Mouse (Mus musculus): Measurements from ENCODE around the gene Nek9. TPM values are rescaled to one million over a fixed set of nuclear protein-coding genes. Genes with fewer than 3 reads are reported as not detected.

The Nek9 gene
- polyA plus RNA-seq, 1 experiment from 2014 or later, result 13.2 TPM

DNA sequence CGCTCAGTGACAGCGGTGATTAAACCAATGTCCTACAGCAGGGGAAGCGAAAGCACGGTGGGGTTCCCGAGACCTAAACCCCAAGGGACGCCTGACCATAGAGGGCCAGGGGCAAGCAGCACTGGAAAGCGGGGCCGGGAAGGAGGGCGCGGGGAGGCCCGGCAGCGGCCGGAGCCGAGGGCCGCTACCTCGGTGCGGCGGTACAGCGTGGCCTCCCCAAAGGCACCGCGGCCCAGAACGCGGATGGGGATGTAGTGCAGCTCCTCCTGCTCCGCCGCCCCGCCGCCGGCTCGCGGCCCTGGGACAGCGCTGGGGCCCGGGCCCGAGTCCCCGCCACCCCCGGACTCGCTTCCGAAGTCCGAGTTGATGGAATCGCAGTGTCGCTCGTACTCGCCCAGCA is 347 bp downstream of the Nek9 start:
- ATAC-seq, result peak; percentile 63
- peak overlapping the region; percentile 85 for H3K27ac ChIP-seq (ENCODE audit: low read length)
- peak overlapping the region; percentile 97 for H3K4me3 ChIP-seq (replicated peaks; ENCODE audit: low read length)
- H3K27me3 ChIP-seq (replicated peaks; ENCODE audit: control insufficient read depth, insufficient read depth, low read length), result no peaks in the 10 kb centered on the region
- no peaks in the 10 kb centered on the region for H3K9me3 ChIP-seq (ENCODE audit: control insufficient read depth, low read length)
- peaks cover 12% of the 10 kb centered on the region for H3K4me1 ChIP-seq (replicated peaks; ENCODE audit: control insufficient read depth, insufficient read depth, low read length)
- peaks cover 7% of the 10 kb centered on the region for H3K36me3 ChIP-seq (ENCODE audit: control insufficient read depth, insufficient read depth)
- peak overlapping the region; percentile 92 for H3K9ac ChIP-seq (replicated peaks; ENCODE audit: low read depth, low read length)
- H3K4me2 ChIP-seq (ENCODE audit: low read length), result peak overlapping the region; percentile 54
- WGBS, result under 1% methylated on average over 39 of the region's 42 CpGs

- Histone ChIP-seq H3K9me3 (ENCODE audit: control insufficient read depth, low read length) (no peaks in the 10 kb centered on the region), H3K4me1 (replicated peaks; ENCODE audit: control insufficient read depth, insufficient read depth, low read length) (peaks cover 12% of the 10 kb centered on the region), H3K4me2 (ENCODE audit: low read length) (peak overlapping the region; percentile 54; the same call in 1 of the 2 replicates), H3K4me3 (replicated peaks; ENCODE audit: low read length) (no peak overlapping the region), H3K36me3 (ENCODE audit: control insufficient read depth, insufficient read depth) (peaks cover 9% of the 10 kb centered on the region), H3K27ac (ENCODE audit: low read length) (no peak overlapping the region), H3K9ac (replicated peaks; ENCODE audit: low read depth, low read length) (no peak overlapping the region), H3K27me3 (replicated peaks; ENCODE audit: control insufficient read depth, insufficient read depth, low read length) (no peaks in the 10 kb centered on the region)
- WGBS, result 82% methylated on average over 6 of the region's 6 CpGs
- no peak for ATAC-seq
Measured at GRCm38 (mm10) chr12:85337567-85338311, 1.4 kb downstream of the Nek9 start.

GRCm38 (mm10) chr12:85330153-85330552 is 9.0 kb downstream of the Nek9 start:
- 89% methylated on average over 7 of the region's 7 CpGs for WGBS
- no peaks in the 10 kb centered on the region for H3K9me3 ChIP-seq (ENCODE audit: control insufficient read depth, low read length)
- H3K9ac ChIP-seq (replicated peaks; ENCODE audit: low read depth, low read length), result no peak overlapping the region
- ATAC-seq, result no peak
- H3K4me1 ChIP-seq (replicated peaks; ENCODE audit: control insufficient read depth, insufficient read depth, low read length), result no peaks in the 10 kb centered on the region
- H3K4me2 ChIP-seq (ENCODE audit: low read length), result no peak overlapping the region
- H3K27me3 ChIP-seq (replicated peaks; ENCODE audit: control insufficient read depth, insufficient read depth, low read length), result no peaks in the 10 kb centered on the region
- H3K27ac ChIP-seq (ENCODE audit: low read length), result no peak overlapping the region
- H3K4me3 ChIP-seq (replicated peaks; ENCODE audit: low read length), result no peak overlapping the region
- H3K36me3 ChIP-seq (ENCODE audit: control insufficient read depth, insufficient read depth), result peaks cover 24% of the 10 kb centered on the region

DNA sequence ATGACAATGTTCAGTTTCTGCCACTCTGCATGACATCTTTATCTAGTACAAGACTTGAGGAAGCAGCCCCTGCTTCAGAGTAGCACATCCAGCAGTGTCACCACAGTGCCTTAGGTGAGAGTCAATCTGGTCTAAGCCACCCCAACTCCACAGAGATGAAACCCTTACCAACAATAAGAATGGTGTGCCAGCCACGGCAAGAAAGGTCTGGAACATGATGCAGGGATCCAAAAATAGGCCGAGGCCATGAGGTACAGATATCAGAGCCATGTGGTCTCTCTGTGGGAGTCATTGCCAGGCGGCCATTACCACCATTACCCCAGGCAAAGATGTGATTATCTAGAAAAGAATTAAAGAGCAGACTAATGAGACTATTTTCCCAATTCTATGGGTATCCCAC is 30.5 kb downstream of the Nek9 start:
- H3K36me3 ChIP-seq (ENCODE audit: control insufficient read depth, insufficient read depth), result peaks cover 35% of the 10 kb centered on the region
- no peak overlapping the region for H3K4me3 ChIP-seq (replicated peaks; ENCODE audit: low read length)
- ATAC-seq, result no peak
- H3K4me2 ChIP-seq (ENCODE audit: low read length), result no peak overlapping the region
- H3K27me3 ChIP-seq (replicated peaks; ENCODE audit: control insufficient read depth, insufficient read depth, low read length), result no peaks in the 10 kb centered on the region
- H3K9ac ChIP-seq (replicated peaks; ENCODE audit: low read depth, low read length), result no peak overlapping the region
- no peaks in the 10 kb centered on the region for H3K4me1 ChIP-seq (replicated peaks; ENCODE audit: control insufficient read depth, insufficient read depth, low read length)
- 57% methylated on average over 3 of the region's 3 CpGs for WGBS
- no peaks in the 10 kb centered on the region for H3K9me3 ChIP-seq (ENCODE audit: control insufficient read depth, low read length)
- H3K27ac ChIP-seq (ENCODE audit: low read length), result no peak overlapping the region

DNA sequence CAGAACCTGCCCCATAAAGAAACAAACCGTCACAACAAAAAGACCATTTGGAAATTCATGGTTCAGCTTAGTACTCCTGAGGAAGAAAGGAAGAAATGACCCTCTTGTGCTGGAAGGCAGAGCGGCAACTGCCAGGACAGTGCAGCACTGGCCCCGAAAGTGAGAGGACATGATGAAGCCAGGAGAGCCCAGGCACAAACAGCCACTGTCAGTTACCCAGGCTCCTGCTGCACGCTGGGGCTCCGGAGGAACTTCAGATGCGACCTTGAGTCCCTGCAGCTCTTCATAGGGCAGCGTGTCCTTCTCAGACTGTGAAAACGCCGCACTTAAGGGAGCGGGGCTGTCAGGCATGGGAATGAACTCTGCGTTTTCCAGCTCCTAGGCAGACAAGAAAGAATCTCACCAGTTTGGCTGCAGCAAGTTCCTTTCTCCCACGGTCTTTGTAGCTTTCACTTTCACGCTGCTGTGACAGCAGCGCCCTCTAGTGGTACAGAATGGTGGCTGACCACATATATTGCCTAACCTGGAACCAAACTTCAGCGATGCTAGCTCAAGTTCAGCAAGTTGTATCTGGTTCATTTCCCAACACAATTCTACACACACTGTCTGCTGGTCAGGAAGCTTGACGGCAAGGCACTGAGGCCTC is 33.8 kb downstream of the Nek9 start:
- 46% methylated on average over 16 of the region's 16 CpGs for WGBS

GRCm38 (mm10) chr12:85304725-85305124 is 34.4 kb downstream of the Nek9 start:
- Histone ChIP-seq H3K27me3 (replicated peaks; ENCODE audit: control insufficient read depth, insufficient read depth, low read length) (no peaks in the 10 kb centered on the region), H3K9ac (replicated peaks; ENCODE audit: low read depth, low read length) (no peak overlapping the region), H3K9me3 (ENCODE audit: control insufficient read depth, low read length) (no peaks in the 10 kb centered on the region), H3K4me3 (replicated peaks; ENCODE audit: low read length) (no peak overlapping the region), H3K36me3 (ENCODE audit: control insufficient read depth, insufficient read depth) (peaks cover 36% of the 10 kb centered on the region), H3K27ac (ENCODE audit: low read length) (no peak overlapping the region), H3K4me1 (replicated peaks; ENCODE audit: control insufficient read depth, insufficient read depth, low read length) (no peaks in the 10 kb centered on the region), H3K4me2 (ENCODE audit: low read length) (no peak overlapping the region)
- ATAC-seq, result no peak
- WGBS, result 82% methylated on average over 4 of the region's 4 CpGs

More for the DNA sequence above, 33.8 kb downstream of the Nek9 start:
- Histone ChIP-seq H3K4me3 (replicated peaks; ENCODE audit: low read length) (no peak overlapping the region), H3K9me3 (ENCODE audit: control insufficient read depth, low read length) (no peaks in the 10 kb centered on the region), H3K27ac (ENCODE audit: low read length) (no peak overlapping the region), H3K27me3 (replicated peaks; ENCODE audit: control insufficient read depth, insufficient read depth, low read length) (no peaks in the 10 kb centered on the region), H3K4me2 (ENCODE audit: low read length) (no peak overlapping the region), H3K36me3 (ENCODE audit: control insufficient read depth, insufficient read depth) (peaks cover 39% of the 10 kb centered on the region), H3K4me1 (replicated peaks; ENCODE audit: control insufficient read depth, insufficient read depth, low read length) (no peaks in the 10 kb centered on the region), H3K9ac (replicated peaks; ENCODE audit: low read depth, low read length) (no peak overlapping the region)
- peak; percentile 72; the same call in 1 of the 2 replicates for ATAC-seq

GRCm38 (mm10) chr12:85303256-85303655 is 35.9 kb downstream of the Nek9 start:
- no peaks in the 10 kb centered on the region for H3K27me3 ChIP-seq (replicated peaks; ENCODE audit: control insufficient read depth, insufficient read depth, low read length)
- H3K9ac ChIP-seq (replicated peaks; ENCODE audit: low read depth, low read length), result no peak overlapping the region
- H3K4me2 ChIP-seq (ENCODE audit: low read length), result no peak overlapping the region
- no peaks in the 10 kb centered on the region for H3K4me1 ChIP-seq (replicated peaks; ENCODE audit: control insufficient read depth, insufficient read depth, low read length)
- WGBS, result 89% methylated on average over 2 of the region's 2 CpGs
- H3K27ac ChIP-seq (ENCODE audit: low read length), result no peak overlapping the region
- H3K9me3 ChIP-seq (ENCODE audit: control insufficient read depth, low read length), result no peaks in the 10 kb centered on the region
- H3K4me3 ChIP-seq (replicated peaks; ENCODE audit: low read length), result no peak overlapping the region
- peaks cover 29% of the 10 kb centered on the region for H3K36me3 ChIP-seq (ENCODE audit: control insufficient read depth, insufficient read depth)
- no peak for ATAC-seq

GRCm38 (mm10) chr12:85298835-85299180 is 40.4 kb downstream of the Nek9 start:
- WGBS, result 87% methylated on average over 1 of the region's 1 CpGs
- H3K27me3 ChIP-seq (replicated peaks; ENCODE audit: control insufficient read depth, insufficient read depth, low read length), result no peaks in the 10 kb centered on the region
- H3K4me2 ChIP-seq (ENCODE audit: low read length), result no peak overlapping the region
- no peaks in the 10 kb centered on the region for H3K4me1 ChIP-seq (replicated peaks; ENCODE audit: control insufficient read depth, insufficient read depth, low read length)
- no peak overlapping the region for H3K9ac ChIP-seq (replicated peaks; ENCODE audit: low read depth, low read length)
- no peak overlapping the region for H3K27ac ChIP-seq (ENCODE audit: low read length)
- H3K36me3 ChIP-seq (ENCODE audit: control insufficient read depth, insufficient read depth), result peaks cover 20% of the 10 kb centered on the region
- H3K9me3 ChIP-seq (ENCODE audit: control insufficient read depth, low read length), result no peaks in the 10 kb centered on the region
- H3K4me3 ChIP-seq (replicated peaks; ENCODE audit: low read length), result no peak overlapping the region
- ATAC-seq, result no peak

DNA sequence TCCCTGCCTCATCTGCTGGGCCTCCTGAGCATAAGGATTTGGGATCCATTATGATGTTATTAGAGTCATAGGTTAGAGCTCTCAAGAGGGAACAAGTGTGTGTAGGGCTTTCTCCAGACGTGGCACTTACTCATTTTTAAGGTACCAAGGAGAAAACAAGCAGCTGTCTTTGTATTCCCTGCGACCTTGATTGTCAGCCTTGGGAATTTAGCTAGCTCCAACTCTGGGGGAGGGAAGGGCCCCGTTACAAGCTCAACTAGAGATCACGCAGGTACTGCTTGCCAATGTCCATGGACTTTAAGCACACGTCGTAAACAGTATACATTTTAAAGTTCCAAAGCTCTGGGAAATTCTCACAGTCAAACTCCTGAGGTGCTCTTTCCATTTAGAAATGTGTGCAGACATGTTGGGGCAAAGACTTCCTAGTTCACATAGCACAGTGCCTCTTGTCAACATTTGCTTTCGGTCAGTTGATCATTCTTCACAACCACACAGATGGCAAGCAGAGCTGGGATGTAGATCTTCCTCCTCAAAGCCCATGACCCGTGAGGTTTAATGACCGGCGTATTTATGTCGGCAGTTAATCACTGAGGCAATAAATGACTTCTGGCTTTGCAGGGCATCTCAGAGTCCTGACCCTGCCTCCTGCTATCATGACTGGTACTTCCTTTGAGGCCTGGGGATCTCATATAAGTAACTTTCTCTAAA is 40.9 kb downstream of the Nek9 start:
- Histone ChIP-seq H3K4me3 (replicated peaks; ENCODE audit: low read length) (no peak overlapping the region), H3K9me3 (ENCODE audit: control insufficient read depth, low read length) (no peaks in the 10 kb centered on the region), H3K27ac (ENCODE audit: low read length) (no peak overlapping the region), H3K4me2 (ENCODE audit: low read length) (no peak overlapping the region), H3K4me1 (replicated peaks; ENCODE audit: control insufficient read depth, insufficient read depth, low read length) (no peaks in the 10 kb centered on the region), H3K27me3 (replicated peaks; ENCODE audit: control insufficient read depth, insufficient read depth, low read length) (no peaks in the 10 kb centered on the region), H3K36me3 (ENCODE audit: control insufficient read depth, insufficient read depth) (peaks cover 16% of the 10 kb centered on the region), H3K9ac (replicated peaks; ENCODE audit: low read depth, low read length) (no peak overlapping the region)
- ATAC-seq, result no peak
- WGBS, result 89% methylated on average over 11 of the region's 11 CpGs
